Mouse (Mus musculus) intestine, postnatal 0 days (tissue): Measurements from ENCODE around the gene Fbxl8. TPM values are rescaled to one million over a fixed set of nuclear protein-coding genes. Genes with fewer than 3 reads are reported as not detected.

Experiments used
- ATAC-seq: fragments of 200-750 bp; cut with Nextera tagmentation; 2 replicates; pipeline ENCODE4 v1.8.0; 2017; ENCODE audit warnings: mild to moderate bottlenecking, moderate TSS enrichment, moderate library complexity
- H3K27ac ChIP-seq: fragments of 300-500 bp; sonication (generic); 2 replicates; pipeline ENCODE4 v1.5.1; 2014; ENCODE audit warnings: mild to moderate bottlenecking, low read depth, low read length, moderate library complexity
- H3K27me3 ChIP-seq: fragments of 300-500 bp; sonication (generic); replicated peaks from 2 replicates; pipeline ENCODE4 v1.6.1; 2014; ENCODE audit warnings: low read length, mixed read lengths; ENCODE audit not compliant: control insufficient read depth, insufficient read depth
- H3K36me3 ChIP-seq: fragments of 300-500 bp; sonication (generic); 2 replicates; pipeline ENCODE4 v1.6.1; 2014; ENCODE audit warnings: mild to moderate bottlenecking, moderate library complexity; ENCODE audit not compliant: control insufficient read depth, insufficient read depth
- H3K4me1 ChIP-seq: fragments of 300-500 bp; sonication (generic); replicated peaks from 2 replicates; pipeline ENCODE4 v1.6.1; 2014; ENCODE audit warnings: antibody characterized with exemption, low read length, mixed read lengths; ENCODE audit not compliant: control insufficient read depth, insufficient read depth
- H3K4me2 ChIP-seq: fragments of 300-500 bp; sonication (generic); replicated peaks from 2 replicates; pipeline ENCODE4 v1.6.1; 2014; ENCODE audit warnings: low read depth, mild to moderate bottlenecking, moderate library complexity
- H3K4me3 ChIP-seq: fragments of 300-500 bp; sonication (generic); 2 replicates; pipeline ENCODE4 v1.5.1; 2014; ENCODE audit warnings: low read depth, low read length
- H3K9ac ChIP-seq: fragments of 300-500 bp; sonication (generic); 2 replicates; pipeline ENCODE4 v1.6.1; 2014; ENCODE audit warnings: mild to moderate bottlenecking, low read depth, low read length
- H3K9me3 ChIP-seq: fragments of 300-500 bp; sonication (generic); 2 replicates; pipeline ENCODE4 v1.6.1; 2016; ENCODE audit warnings: mixed run types; ENCODE audit not compliant: control insufficient read depth
- CTCF ChIP-seq: sonication (generic); IDR thresholded peaks from 2 replicates; pipeline ENCODE4 v1.5.1; 2016; ENCODE audit warnings: low read depth, mild to moderate bottlenecking, control low read depth, antibody characterized with exemption, moderate library complexity
- WGBS: fragments of 180-500 bp; shearing (Covaris S2); extraction: QIAGEN DNeasy Blood & Tissue Kit; methylation state at CpG from one replicate; pipeline ENCODE4 v1.1.7; 2014; 5-methylcytosine and 5-hydroxymethylcytosine counted together
- polyA plus RNA-seq: library from polyadenylated mRNA; unstranded; fragments of >200 nt; fragmentation: Nextera tagmentation; extraction: Ambion mirVana; gene quantifications from 2 replicates; pipeline ENCODE4 v1.2.1, GENCODE M21; 2015

Gene Fbxl8
- polyA plus RNA-seq, 1 experiment from 2014 or later = 6.0 TPM

DNA sequence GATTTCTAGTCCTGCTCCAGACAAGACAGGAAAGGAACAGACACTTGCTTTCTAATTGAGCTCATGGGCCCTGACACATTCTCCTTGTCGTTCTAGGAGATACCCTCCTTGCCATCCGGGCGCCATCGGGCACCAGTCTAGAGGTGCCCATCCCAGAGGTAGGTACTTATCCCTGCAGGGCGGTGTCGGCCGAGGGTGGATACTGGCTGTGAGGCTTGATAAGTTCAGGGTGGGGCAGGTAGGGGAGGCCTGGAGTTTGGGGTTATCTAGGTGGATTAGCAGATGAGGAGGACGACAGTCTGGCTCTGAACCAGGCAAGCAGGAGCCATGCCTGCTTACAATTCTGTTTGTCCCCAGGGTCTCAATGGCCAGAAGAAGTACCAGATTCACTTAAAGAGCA lies 35.5 kb downstream of the Fbxl8 start:
- no peak overlapping the region for H3K4me2 ChIP-seq
- peaks cover 2% of the 10 kb centered on the region for H3K4me1 ChIP-seq
- WGBS = 73% methylated on average over 8 of the region's 8 CpGs
- H3K27ac ChIP-seq = no peak overlapping the region
- H3K9ac ChIP-seq = no peak overlapping the region
- H3K36me3 ChIP-seq = peaks cover 36% of the 10 kb centered on the region
- no peak for TF ChIP-seq CTCF
- H3K4me3 ChIP-seq = no peak overlapping the region
- no peaks in the 10 kb centered on the region for H3K27me3 ChIP-seq
- no peak for ATAC-seq
- no peaks in the 10 kb centered on the region for H3K9me3 ChIP-seq

DNA sequence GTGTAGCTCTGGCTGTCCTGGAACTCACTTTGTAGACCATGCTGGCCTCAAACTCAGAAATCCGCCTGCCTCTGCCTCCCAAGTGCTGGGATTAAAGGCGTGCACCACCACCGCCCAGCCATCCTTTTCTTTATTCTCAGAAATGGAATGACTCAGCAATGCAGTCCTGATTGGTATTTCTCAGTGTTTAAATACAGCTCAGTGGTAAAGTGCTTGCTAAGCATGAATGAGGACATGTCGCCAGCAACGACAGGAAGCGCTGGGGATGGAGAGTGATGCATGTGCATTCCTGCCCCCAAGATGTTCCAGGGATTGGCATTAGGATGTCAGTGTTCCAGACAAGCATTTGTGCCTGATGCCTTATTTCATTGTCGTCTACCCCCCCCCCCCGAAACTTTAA lies 38.9 kb downstream of the Fbxl8 start:
- Histone ChIP-seq H3K36me3 (peaks cover 51% of the 10 kb centered on the region), H3K4me2 (no peak overlapping the region), H3K27me3 (no peaks in the 10 kb centered on the region), H3K9me3 (no peaks in the 10 kb centered on the region), H3K4me1 (peaks cover 6% of the 10 kb centered on the region; the same call in 1 of the 2 replicates), H3K27ac (no peak overlapping the region), H3K9ac (no peak overlapping the region), H3K4me3 (no peak overlapping the region)
- WGBS = 68% methylated on average over 8 of the region's 8 CpGs
- no peak for ATAC-seq
- TF ChIP-seq CTCF = no peak

DNA sequence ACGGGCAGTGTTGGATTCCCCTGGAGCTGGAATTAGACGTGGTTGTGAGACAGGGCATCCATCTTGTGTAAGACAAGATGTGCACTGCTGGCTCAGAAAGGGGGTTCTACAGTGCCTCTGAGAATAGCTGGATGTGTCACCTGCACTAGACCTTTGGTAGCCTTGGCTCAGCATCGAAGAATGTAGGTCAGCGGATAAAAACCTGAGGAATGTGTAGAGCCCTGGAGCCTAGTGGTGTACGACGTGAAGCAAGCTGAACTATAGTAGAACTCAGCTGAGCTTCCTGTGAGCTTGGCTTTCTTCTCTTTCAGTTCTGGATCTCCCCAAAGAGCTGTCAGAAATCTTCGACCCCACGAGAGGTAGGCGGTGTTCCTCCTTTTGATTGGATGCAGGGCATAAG lies 39.4 kb downstream of the Fbxl8 start:
- Histone ChIP-seq H3K4me1 (peaks cover 4% of the 10 kb centered on the region; the same call in 1 of the 2 replicates), H3K36me3 (peaks cover 56% of the 10 kb centered on the region), H3K4me3 (no peak overlapping the region), H3K9ac (no peak overlapping the region), H3K4me2 (no peak overlapping the region), H3K27me3 (no peaks in the 10 kb centered on the region), H3K27ac (peak overlapping the region; percentile 41; the same call in 1 of the 2 replicates), H3K9me3 (no peaks in the 10 kb centered on the region)
- ATAC-seq = no peak
- WGBS = 73% methylated on average over 9 of the region's 9 CpGs
- no peak for TF ChIP-seq CTCF

DNA sequence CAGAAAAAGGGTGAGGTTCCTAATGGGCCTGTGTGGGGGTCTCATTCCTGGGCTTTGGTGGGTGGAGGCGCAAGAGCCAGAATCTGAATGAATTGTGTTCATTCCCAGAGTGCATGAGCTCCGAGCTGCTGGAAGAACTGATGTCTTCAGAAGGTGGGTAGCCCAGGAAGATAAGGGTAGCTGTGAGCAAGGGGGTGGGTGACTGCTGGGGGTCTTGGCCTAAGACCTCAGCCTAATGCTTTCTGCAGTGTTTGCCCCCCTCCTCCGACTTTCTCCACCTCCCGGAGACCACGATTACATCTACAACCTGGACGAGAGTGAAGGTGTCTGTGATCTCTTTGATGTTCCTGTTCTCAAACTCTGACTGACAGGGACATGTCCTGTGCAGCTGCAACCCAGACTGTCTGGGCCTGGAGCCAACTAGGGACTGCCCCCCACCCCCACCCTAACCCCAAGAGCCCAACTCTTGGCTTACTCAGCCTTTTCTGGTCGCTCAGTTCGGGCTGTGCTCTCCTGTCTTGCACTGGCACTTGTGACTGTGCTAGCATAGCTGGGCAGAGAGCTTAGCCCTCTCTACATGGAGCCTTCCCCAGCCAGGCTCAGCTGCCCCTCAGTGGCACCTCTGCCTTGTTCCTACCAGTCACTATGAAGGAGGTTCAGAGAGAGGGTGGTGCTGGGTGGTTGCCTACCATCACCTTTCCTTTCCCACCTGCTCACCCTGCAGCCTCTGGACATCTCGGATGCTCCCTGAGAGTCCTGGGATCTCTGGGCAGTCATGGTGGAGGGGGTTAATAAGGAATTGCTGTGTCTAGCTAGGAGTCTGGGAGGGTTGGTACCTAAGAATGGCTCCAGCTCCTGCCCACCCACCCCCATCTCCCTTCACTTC lies 40.1 kb downstream of the Fbxl8 start:
- Histone ChIP-seq H3K4me2 (no peak overlapping the region; the same call in 1 of the 2 replicates), H3K9ac (0 out of 2 replicates have a peak overlapping the region, but pooled peaks have one; percentile 65), H3K27ac (peak overlapping the region; percentile 68), H3K4me1 (peaks cover 4% of the 10 kb centered on the region; the same call in 1 of the 2 replicates), H3K36me3 (peaks cover 62% of the 10 kb centered on the region), H3K4me3 (no peak overlapping the region), H3K9me3 (no peaks in the 10 kb centered on the region), H3K27me3 (no peaks in the 10 kb centered on the region)
- WGBS = 53% methylated on average over 9 of the region's 9 CpGs
- no peak for TF ChIP-seq CTCF
- ATAC-seq = no peak

DNA sequence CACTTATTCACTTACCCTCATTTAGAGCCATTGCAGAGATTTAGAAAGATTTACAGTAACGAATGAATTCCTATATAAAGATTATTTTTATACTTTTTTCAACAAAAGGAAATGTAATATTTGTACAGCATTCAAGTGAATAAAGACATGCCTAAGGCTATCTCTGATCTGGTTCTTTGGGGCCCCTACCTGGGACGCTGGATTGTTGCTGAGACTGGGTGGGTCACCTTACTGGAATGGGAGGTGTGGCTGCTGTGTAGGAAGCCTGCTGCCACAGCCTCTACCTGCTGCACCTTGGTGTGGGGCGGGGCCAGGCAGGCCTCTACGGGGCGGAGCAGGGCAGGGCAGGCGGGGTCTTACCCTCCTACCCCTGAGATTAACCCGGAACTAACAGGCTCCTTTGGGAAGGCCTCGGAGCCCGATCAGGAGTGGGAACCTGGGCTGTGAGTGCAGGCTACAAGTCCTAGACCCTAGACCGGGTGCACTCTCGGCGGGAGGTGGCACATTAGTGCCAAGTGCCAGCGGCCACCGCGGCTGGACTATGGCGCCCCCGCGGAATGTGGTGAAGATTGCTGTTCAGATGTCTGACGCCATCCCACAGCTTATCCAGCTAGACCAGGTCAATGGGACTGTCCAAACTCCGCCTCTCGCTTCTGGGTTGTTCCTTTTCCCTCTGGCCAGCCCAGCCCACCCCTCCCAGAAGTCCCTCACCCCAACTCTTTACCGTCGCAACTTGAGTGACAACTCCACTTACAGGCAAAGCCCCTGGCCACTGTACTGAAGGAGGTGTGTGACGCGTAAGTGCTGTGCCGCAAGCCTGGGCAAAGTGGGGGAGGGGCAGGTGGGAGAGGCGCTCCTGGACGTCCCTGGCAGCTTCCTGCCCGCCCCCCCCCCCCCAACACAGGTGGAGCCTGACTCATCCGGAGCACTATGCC lies 41.0 kb downstream of the Fbxl8 start, which contains the start of gene Elmo3:
Gene Elmo3 (plus strand): TSS at position 391 of the 935 bp plus-strand sequence.
- 3% methylated on average over 29 of the region's 30 CpGs for WGBS
- ATAC-seq = peak; percentile 96

More for the DNA sequence above, 41.0 kb downstream of the Fbxl8 start, which contains the start of gene Elmo3:
- peak within 1 kb of the TSS; percentile 65 for H3K9ac ChIP-seq
- H3K27me3 ChIP-seq = no peaks in the 10 kb centered on the region
- H3K27ac ChIP-seq = peak within 1 kb of the TSS; percentile 91
- H3K4me2 ChIP-seq = peak within 1 kb of the TSS; percentile 82
- H3K9me3 ChIP-seq = no peaks in the 10 kb centered on the region
- H3K4me1 ChIP-seq = peaks cover 4% of the 10 kb centered on the region; the same call in 1 of the 2 replicates
- TF ChIP-seq CTCF = peak; percentile 32
- H3K4me3 ChIP-seq = peak within 1 kb of the TSS; percentile 46
- peaks cover 65% of the 10 kb centered on the region for H3K36me3 ChIP-seq
